Mouse (Mus musculus) thymus, postnatal 10 days (tissue): ENCODE data around the gene Nr1h4.
A peak's percentile ranks its signal among the peaks of the same experiment; 100 is the strongest.

Experiments used
- DNase-seq, 2 experiments: peaks; one replicate each; pipeline ENCODE4 v3.0.0; 2021; ENCODE audit warnings: low spot score in 2 of 2

Nr1h4 gene

GRCm38 (mm10) chr10:89521790-89522431, 11.5 kb downstream of the Nr1h4 start:
- peak in 1 of 2 experiments; percentile 33 for DNase-seq

GRCm38 (mm10) chr10:89520381-89520780, 13.0 kb downstream of the Nr1h4 start:
- no peak for DNase-seq

- DNase-seq = no peak
Observed at GRCm38 (mm10) chr10:89519226-89519625, 14.2 kb downstream of the Nr1h4 start.

- DNase-seq = no peak
Observed at GRCm38 (mm10) chr10:89518365-89518764, 15.0 kb downstream of the Nr1h4 start.

- DNase-seq = no peak
Observed at GRCm38 (mm10) chr10:89515813-89516212, 17.6 kb downstream of the Nr1h4 start.

- no peak for DNase-seq
Observed at GRCm38 (mm10) chr10:89512562-89512961, 20.8 kb downstream of the Nr1h4 start.

- DNase-seq = no peak
Observed at GRCm38 (mm10) chr10:89510547-89510946, 22.8 kb downstream of the Nr1h4 start.

- DNase-seq = no peak
Observed at GRCm38 (mm10) chr10:89508567-89508966, 24.8 kb downstream of the Nr1h4 start.

GRCm38 (mm10) chr10:89506479-89506878, 26.9 kb downstream of the Nr1h4 start:
- DNase-seq = no peak

GRCm38 (mm10) chr10:89505592-89505955, 27.8 kb downstream of the Nr1h4 start:
- no peak for DNase-seq

GRCm38 (mm10) chr10:89504952-89505591, 28.3 kb downstream of the Nr1h4 start:
- DNase-seq = no peak

GRCm38 (mm10) chr10:89502986-89503560, 30.3 kb downstream of the Nr1h4 start:
- DNase-seq = no peak

GRCm38 (mm10) chr10:89501902-89502301, 31.5 kb downstream of the Nr1h4 start:
- no peak for DNase-seq

GRCm38 (mm10) chr10:89495537-89495936, 37.8 kb downstream of the Nr1h4 start:
- DNase-seq = no peak

- no peak for DNase-seq
Observed at GRCm38 (mm10) chr10:89491321-89491720, 42.1 kb downstream of the Nr1h4 start.

- DNase-seq = no peak
Observed at GRCm38 (mm10) chr10:89490250-89490649, 43.1 kb downstream of the Nr1h4 start.

GRCm38 (mm10) chr10:89489459-89489858, 43.9 kb downstream of the Nr1h4 start:
- DNase-seq = no peak

GRCm38 (mm10) chr10:89486995-89487742, 46.2 kb downstream of the Nr1h4 start:
- DNase-seq = no peak

- DNase-seq = no peak
Observed at GRCm38 (mm10) chr10:89484907-89485306, 48.5 kb downstream of the Nr1h4 start.

- no peak for DNase-seq
Observed at GRCm38 (mm10) chr10:89483812-89484602, 49.4 kb downstream of the Nr1h4 start.

- DNase-seq = no peak
Observed at GRCm38 (mm10) chr10:89483113-89483512, 50.3 kb downstream of the Nr1h4 start.
